Mouse (Mus musculus): ENCODE measurements around the gene Xylb. TPM values are rescaled to one million over a fixed set of nuclear protein-coding genes. Genes with fewer than 3 reads are reported as not detected.

Gene Xylb
- total and polyA plus RNA-seq, 2 experiments: 154 to 204 TPM

GRCm38 (mm10) chr9:119321392-119322229 is 35.6 kb upstream of the Xylb start:
- Histone ChIP-seq H3K4me1 (ENCODE audit: control insufficient read depth, insufficient read depth, low read length) (peaks cover 9% of the 10 kb centered on the region), H3K79me2 (ENCODE audit: control insufficient read depth, insufficient read depth, low read length) (peaks cover 14% of the 10 kb centered on the region; the same call in 1 of the 2 replicates), H3K9ac (ENCODE audit: low read depth, low read length) (peak overlapping the region; percentile 75), H3K36me3 (ENCODE audit: control insufficient read depth, insufficient read depth, low read length) (no peaks in the 10 kb centered on the region), H3K4me3 (ENCODE audit: insufficient read depth, low read depth, low read length) (peak overlapping the region; percentile 79), H3K27me3 (ENCODE audit: control insufficient read depth, insufficient read depth, low read length) (no peaks in the 10 kb centered on the region), H3K27ac (replicated peaks; ENCODE audit: insufficient read depth, low read depth, low read length) (peak overlapping the region; percentile 92)
- no peak for DNase-seq (ENCODE audit: extremely low read depth, low read depth, low spot score)
- 2% methylated on average over 59 of the region's 59 CpGs for WGBS
- TF ChIP-seq CTCF (IDR thresholded peaks at IDR 0.05; ENCODE audit: low read depth, low read length) (no peak), POLR2A (IDR thresholded peaks at IDR 0.05; ENCODE audit: extremely low read depth, insufficient read depth, low read length) (no peak)

GRCm38 (mm10) chr9:119322289-119323259 is 34.6 kb upstream of the Xylb start, which contains the start of gene Oxsr1:
TSS of gene Oxsr1 (minus strand) at chr9:119322427.
- WGBS: under 1% methylated on average over 76 of the region's 76 CpGs
- Histone ChIP-seq H3K27me3 (ENCODE audit: control insufficient read depth, insufficient read depth, low read length) (no peaks in the 10 kb centered on the region), H3K9ac (ENCODE audit: low read depth, low read length) (peak within 1 kb of the TSS; percentile 81), H3K4me3 (ENCODE audit: insufficient read depth, low read depth, low read length) (peak within 1 kb of the TSS; percentile 79), H3K36me3 (ENCODE audit: control insufficient read depth, insufficient read depth, low read length) (no peaks in the 10 kb centered on the region), H3K27ac (replicated peaks; ENCODE audit: insufficient read depth, low read depth, low read length) (peak within 1 kb of the TSS; percentile 94), H3K4me1 (ENCODE audit: control insufficient read depth, insufficient read depth, low read length) (peaks cover 9% of the 10 kb centered on the region), H3K79me2 (ENCODE audit: control insufficient read depth, insufficient read depth, low read length) (peaks cover 14% of the 10 kb centered on the region; the same call in 1 of the 2 replicates)
- peak; percentile 99 for DNase-seq (ENCODE audit: extremely low read depth, low read depth, low spot score)
- TF ChIP-seq CTCF (IDR thresholded peaks at IDR 0.05; ENCODE audit: low read depth, low read length) (peak; percentile 51), POLR2A (IDR thresholded peaks at IDR 0.05; ENCODE audit: extremely low read depth, insufficient read depth, low read length) (peak; percentile 74)

- WGBS: 2% methylated on average over 9 of the region's 9 CpGs
- no peaks in the 10 kb centered on the region for H3K27me3 ChIP-seq (ENCODE audit: control insufficient read depth, insufficient read depth, low read length)
- H3K27ac ChIP-seq (replicated peaks; ENCODE audit: insufficient read depth, low read depth, low read length): peak overlapping the region; percentile 94
- peak; percentile 62 for DNase-seq (ENCODE audit: extremely low read depth, low read depth, low spot score)
- H3K79me2 ChIP-seq (ENCODE audit: control insufficient read depth, insufficient read depth, low read length): peaks cover 12% of the 10 kb centered on the region; the same call in 1 of the 2 replicates
- H3K9ac ChIP-seq (ENCODE audit: low read depth, low read length): peak overlapping the region; percentile 77
- no peaks in the 10 kb centered on the region for H3K36me3 ChIP-seq (ENCODE audit: control insufficient read depth, insufficient read depth, low read length)
- TF ChIP-seq CTCF (IDR thresholded peaks at IDR 0.05; ENCODE audit: low read depth, low read length) (no peak), POLR2A (IDR thresholded peaks at IDR 0.05; ENCODE audit: extremely low read depth, insufficient read depth, low read length) (no peak)
- peaks cover 9% of the 10 kb centered on the region for H3K4me1 ChIP-seq (ENCODE audit: control insufficient read depth, insufficient read depth, low read length)
- peak overlapping the region; percentile 60 for H3K4me3 ChIP-seq (ENCODE audit: insufficient read depth, low read depth, low read length)
Observed at GRCm38 (mm10) chr9:119323260-119323645, 33.9 kb upstream of the Xylb start.

- H3K27me3 ChIP-seq (ENCODE audit: control insufficient read depth, insufficient read depth, low read length): no peaks in the 10 kb centered on the region
- WGBS: 72% methylated on average over 1 of the region's 1 CpGs
- peaks cover 9% of the 10 kb centered on the region for H3K4me1 ChIP-seq (ENCODE audit: control insufficient read depth, insufficient read depth, low read length)
- TF ChIP-seq POLR2A (IDR thresholded peaks at IDR 0.05; ENCODE audit: extremely low read depth, insufficient read depth, low read length) (no peak), CTCF (IDR thresholded peaks at IDR 0.05; ENCODE audit: low read depth, low read length) (no peak)
- H3K27ac ChIP-seq (replicated peaks; ENCODE audit: insufficient read depth, low read depth, low read length): no peak overlapping the region
- DNase-seq (ENCODE audit: extremely low read depth, low read depth, low spot score): no peak
- no peaks in the 10 kb centered on the region for H3K36me3 ChIP-seq (ENCODE audit: control insufficient read depth, insufficient read depth, low read length)
- no peak overlapping the region for H3K4me3 ChIP-seq (ENCODE audit: insufficient read depth, low read depth, low read length)
- no peak overlapping the region for H3K9ac ChIP-seq (ENCODE audit: low read depth, low read length)
- peaks cover 9% of the 10 kb centered on the region; the same call in 1 of the 2 replicates for H3K79me2 ChIP-seq (ENCODE audit: control insufficient read depth, insufficient read depth, low read length)
Observed at GRCm38 (mm10) chr9:119324130-119324529, 33.1 kb upstream of the Xylb start.

GRCm38 (mm10) chr9:119328488-119328887 is 28.7 kb upstream of the Xylb start:
- Histone ChIP-seq H3K27me3 (ENCODE audit: control insufficient read depth, insufficient read depth, low read length) (no peaks in the 10 kb centered on the region), H3K4me3 (ENCODE audit: insufficient read depth, low read depth, low read length) (no peak overlapping the region), H3K27ac (replicated peaks; ENCODE audit: insufficient read depth, low read depth, low read length) (no peak overlapping the region), H3K4me1 (ENCODE audit: control insufficient read depth, insufficient read depth, low read length) (no peaks in the 10 kb centered on the region), H3K9ac (ENCODE audit: low read depth, low read length) (no peak overlapping the region), H3K79me2 (ENCODE audit: control insufficient read depth, insufficient read depth, low read length) (no peaks in the 10 kb centered on the region), H3K36me3 (ENCODE audit: control insufficient read depth, insufficient read depth, low read length) (no peaks in the 10 kb centered on the region)
- no peak for DNase-seq (ENCODE audit: extremely low read depth, low read depth, low spot score)
- 44% methylated on average over 3 of the region's 3 CpGs for WGBS
- no peak for TF ChIP-seq CTCF (IDR thresholded peaks at IDR 0.05; ENCODE audit: low read depth, low read length)
- TF ChIP-seq POLR2A (IDR thresholded peaks at IDR 0.05; ENCODE audit: extremely low read depth, insufficient read depth, low read length): no peak

All from liver, adult 2 months (tissue).